Mouse (Mus musculus) kidney, adult 2 months (tissue): ENCODE data around the gene Steap3.

Experiments
- CTCF ChIP-seq: fragments of 200-500 bp; conservative IDR thresholded peaks from 2 replicates; pipeline ENCODE4 v1.5.1; 2011; ENCODE audit warnings: low read depth, mild to moderate bottlenecking, control low read depth, low read length, moderate library complexity, mixed read lengths; ENCODE audit not compliant: insufficient read depth, insufficient read length
- POLR2A ChIP-seq: fragments of 200-500 bp; IDR thresholded peaks from one replicate; pipeline ENCODE4 v1.6.1; 2011; ENCODE audit warnings: low read depth, low read length, control low read depth

GRCm38 (mm10) chr1:120155325-120155724 lies 117.2 kb downstream of the Steap3 start:
- TF ChIP-seq CTCF, result peak; percentile 79
- no peak for TF ChIP-seq POLR2A
